Mouse (Mus musculus): ENCODE data around the gene 3110082J24Rik. TPM values are rescaled to one million over a fixed set of nuclear protein-coding genes. Genes with fewer than 3 reads are reported as not detected.

3110082J24Rik gene
- polyA plus RNA-seq, 1 experiment from 2014 or later = not detected

- DNase-seq (ENCODE audit: low spot score) (no peak), ATAC-seq (ENCODE audit: insufficient number of reproducible peaks, low FRiP score, low TSS enrichment, low read depth) (no peak)
- WGBS = 89% methylated on average over 5 of the region's 5 CpGs
- Histone ChIP-seq H3K9me3 (ENCODE audit: control insufficient read depth, low read length) (no peaks in the 10 kb centered on the region), H3K4me2 (ENCODE audit: low read depth, severe bottlenecking) (no peak overlapping the region), H3K27ac (replicated peaks; ENCODE audit: low read depth, low read length) (no peak overlapping the region), H3K4me3 (ENCODE audit: low read depth, low read length) (no peak overlapping the region), H3K4me1 (ENCODE audit: control insufficient read depth, insufficient read depth, low read length) (no peaks in the 10 kb centered on the region), H3K36me3 (ENCODE audit: control insufficient read depth, insufficient read depth, low read length) (no peaks in the 10 kb centered on the region), H3K9ac (ENCODE audit: low read length) (no peak overlapping the region), H3K27me3 (ENCODE audit: control insufficient read depth, insufficient read depth, low read length) (no peaks in the 10 kb centered on the region)
Observed at GRCm38 (mm10) chr5:30148133-30148920, 42.4 kb upstream of the 3110082J24Rik start.

DNA sequence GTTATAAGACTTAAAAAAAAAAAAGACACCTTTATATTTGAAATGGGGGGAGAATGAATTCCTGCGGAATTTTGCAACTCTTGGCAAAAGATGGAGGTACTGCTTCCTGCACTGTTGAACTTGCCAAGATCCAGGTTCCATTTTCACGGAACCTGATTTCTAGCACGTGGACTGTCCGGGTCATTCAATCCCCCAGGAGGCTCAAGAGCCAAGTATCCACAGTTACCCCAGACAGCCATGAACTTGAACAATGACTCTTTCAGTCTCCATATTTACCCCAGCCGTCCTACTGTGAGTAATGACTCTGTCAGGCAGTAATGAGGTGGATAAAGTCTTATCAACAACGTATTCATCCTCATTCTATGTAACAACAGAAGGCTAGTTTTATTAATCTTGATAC, 40.6 kb upstream of the 3110082J24Rik start:
- Histone ChIP-seq H3K9me3 (ENCODE audit: control insufficient read depth, low read length) (no peaks in the 10 kb centered on the region), H3K4me2 (ENCODE audit: low read depth, severe bottlenecking) (no peak overlapping the region), H3K36me3 (ENCODE audit: control insufficient read depth, insufficient read depth, low read length) (peaks cover 3% of the 10 kb centered on the region; the same call in 1 of the 2 replicates), H3K27me3 (ENCODE audit: control insufficient read depth, insufficient read depth, low read length) (no peaks in the 10 kb centered on the region), H3K4me1 (ENCODE audit: control insufficient read depth, insufficient read depth, low read length) (no peaks in the 10 kb centered on the region), H3K9ac (ENCODE audit: low read length) (no peak overlapping the region), H3K27ac (replicated peaks; ENCODE audit: low read depth, low read length) (no peak overlapping the region), H3K4me3 (ENCODE audit: low read depth, low read length) (no peak overlapping the region)
- no peak for DNase-seq (ENCODE audit: low spot score)
- no peak for ATAC-seq (ENCODE audit: insufficient number of reproducible peaks, low FRiP score, low TSS enrichment, low read depth)
- 94% methylated on average over 6 of the region's 6 CpGs for WGBS

DNA sequence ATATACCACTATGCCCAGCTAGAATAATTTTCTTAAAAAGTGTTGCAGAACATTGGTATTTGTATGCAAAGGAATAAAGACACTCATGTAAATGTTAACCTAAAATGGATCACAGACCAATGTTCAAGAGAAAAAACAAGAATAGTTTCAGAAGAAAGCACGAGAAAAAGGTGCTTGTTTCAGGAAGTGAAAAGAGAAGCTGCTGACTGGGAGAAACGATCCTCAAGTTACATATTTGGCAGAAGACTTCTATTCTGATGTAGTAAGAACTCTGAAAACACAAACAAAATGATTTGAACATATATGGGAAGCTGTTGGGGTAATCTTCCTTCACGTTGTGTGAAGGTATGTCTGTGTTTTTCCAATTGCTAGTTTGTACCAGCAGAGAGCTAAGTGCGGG, 32.3 kb upstream of the 3110082J24Rik start:
- Histone ChIP-seq H3K9me3 (ENCODE audit: control insufficient read depth, low read length) (no peaks in the 10 kb centered on the region), H3K4me3 (ENCODE audit: low read depth, low read length) (no peak overlapping the region), H3K36me3 (ENCODE audit: control insufficient read depth, insufficient read depth, low read length) (peaks cover 7% of the 10 kb centered on the region; the same call in 1 of the 2 replicates), H3K9ac (ENCODE audit: low read length) (no peak overlapping the region), H3K27me3 (ENCODE audit: control insufficient read depth, insufficient read depth, low read length) (no peaks in the 10 kb centered on the region), H3K4me1 (ENCODE audit: control insufficient read depth, insufficient read depth, low read length) (no peaks in the 10 kb centered on the region), H3K27ac (replicated peaks; ENCODE audit: low read depth, low read length) (no peak overlapping the region), H3K4me2 (ENCODE audit: low read depth, severe bottlenecking) (no peak overlapping the region)
- ATAC-seq (ENCODE audit: insufficient number of reproducible peaks, low FRiP score, low TSS enrichment, low read depth) (no peak), DNase-seq (ENCODE audit: low spot score) (no peak)
- WGBS = 88% methylated on average over 4 of the region's 4 CpGs

GRCm38 (mm10) chr5:30137271-30137670, 31.4 kb upstream of the 3110082J24Rik start:
- H3K4me1 ChIP-seq (ENCODE audit: control insufficient read depth, insufficient read depth, low read length) = no peaks in the 10 kb centered on the region
- no peak overlapping the region for H3K9ac ChIP-seq (ENCODE audit: low read length)
- no peaks in the 10 kb centered on the region for H3K27me3 ChIP-seq (ENCODE audit: control insufficient read depth, insufficient read depth, low read length)
- ATAC-seq (ENCODE audit: insufficient number of reproducible peaks, low FRiP score, low TSS enrichment, low read depth) (no peak), DNase-seq (ENCODE audit: low spot score) (no peak)
- WGBS = 91% methylated on average over 9 of the region's 9 CpGs
- no peak overlapping the region for H3K4me3 ChIP-seq (ENCODE audit: low read depth, low read length)
- H3K36me3 ChIP-seq (ENCODE audit: control insufficient read depth, insufficient read depth, low read length) = peaks cover 6% of the 10 kb centered on the region; the same call in 1 of the 2 replicates
- no peaks in the 10 kb centered on the region for H3K9me3 ChIP-seq (ENCODE audit: control insufficient read depth, low read length)
- no peak overlapping the region for H3K27ac ChIP-seq (replicated peaks; ENCODE audit: low read depth, low read length)
- no peak overlapping the region for H3K4me2 ChIP-seq (ENCODE audit: low read depth, severe bottlenecking)

- peaks cover 4% of the 10 kb centered on the region; the same call in 1 of the 2 replicates for H3K36me3 ChIP-seq (ENCODE audit: control insufficient read depth, insufficient read depth, low read length)
- no peak overlapping the region for H3K9ac ChIP-seq (ENCODE audit: low read length)
- no peak overlapping the region for H3K27ac ChIP-seq (replicated peaks; ENCODE audit: low read depth, low read length)
- ATAC-seq (ENCODE audit: insufficient number of reproducible peaks, low FRiP score, low TSS enrichment, low read depth) = no peak
- no peaks in the 10 kb centered on the region for H3K4me1 ChIP-seq (ENCODE audit: control insufficient read depth, insufficient read depth, low read length)
- no peak for DNase-seq (ENCODE audit: low spot score)
- H3K4me3 ChIP-seq (ENCODE audit: low read depth, low read length) = no peak overlapping the region
- H3K4me2 ChIP-seq (ENCODE audit: low read depth, severe bottlenecking) = no peak overlapping the region
- WGBS = 91% methylated on average over 11 of the region's 11 CpGs
- H3K27me3 ChIP-seq (ENCODE audit: control insufficient read depth, insufficient read depth, low read length) = no peaks in the 10 kb centered on the region
- no peaks in the 10 kb centered on the region for H3K9me3 ChIP-seq (ENCODE audit: control insufficient read depth, low read length)
Observed at GRCm38 (mm10) chr5:30135711-30136231, 29.9 kb upstream of the 3110082J24Rik start.

DNA sequence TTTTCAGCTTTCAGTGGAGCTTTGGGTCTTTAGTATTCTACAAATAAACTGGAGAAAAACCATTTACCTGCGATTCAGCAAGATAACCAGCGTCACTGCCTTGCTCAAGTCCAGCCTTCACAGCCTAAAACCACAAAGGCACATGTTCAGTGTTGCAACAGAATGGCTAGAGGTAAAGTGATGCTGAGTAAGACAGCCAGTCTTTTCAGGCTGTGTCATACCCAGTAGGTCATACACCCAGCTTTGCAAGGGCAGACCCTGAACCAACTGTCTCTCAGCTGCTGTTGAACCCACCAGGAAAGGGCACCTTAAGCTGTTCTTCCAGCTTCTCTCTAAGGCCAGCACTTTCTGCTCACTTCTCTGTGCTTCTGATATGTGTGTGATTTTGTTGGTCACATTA, 26.3 kb upstream of the 3110082J24Rik start:
- ATAC-seq (ENCODE audit: insufficient number of reproducible peaks, low FRiP score, low TSS enrichment, low read depth) (no peak), DNase-seq (ENCODE audit: low spot score) (no peak)
- peaks cover 6% of the 10 kb centered on the region for H3K36me3 ChIP-seq (ENCODE audit: control insufficient read depth, insufficient read depth, low read length)
- no peak overlapping the region for H3K9ac ChIP-seq (ENCODE audit: low read length)
- H3K27me3 ChIP-seq (ENCODE audit: control insufficient read depth, insufficient read depth, low read length) = no peaks in the 10 kb centered on the region
- H3K27ac ChIP-seq (replicated peaks; ENCODE audit: low read depth, low read length) = no peak overlapping the region
- WGBS = 95% methylated on average over 2 of the region's 2 CpGs
- no peaks in the 10 kb centered on the region for H3K4me1 ChIP-seq (ENCODE audit: control insufficient read depth, insufficient read depth, low read length)
- no peak overlapping the region for H3K4me3 ChIP-seq (ENCODE audit: low read depth, low read length)
- H3K9me3 ChIP-seq (ENCODE audit: control insufficient read depth, low read length) = no peaks in the 10 kb centered on the region
- no peak overlapping the region for H3K4me2 ChIP-seq (ENCODE audit: low read depth, severe bottlenecking)

GRCm38 (mm10) chr5:30131246-30131645, 25.4 kb upstream of the 3110082J24Rik start:
- H3K4me1 ChIP-seq (ENCODE audit: control insufficient read depth, insufficient read depth, low read length) = no peaks in the 10 kb centered on the region
- no peak for DNase-seq (ENCODE audit: low spot score)
- H3K9me3 ChIP-seq (ENCODE audit: control insufficient read depth, low read length) = no peaks in the 10 kb centered on the region
- WGBS = 94% methylated on average over 4 of the region's 4 CpGs
- no peak for ATAC-seq (ENCODE audit: insufficient number of reproducible peaks, low FRiP score, low TSS enrichment, low read depth)
- H3K27ac ChIP-seq (replicated peaks; ENCODE audit: low read depth, low read length) = no peak overlapping the region
- H3K4me3 ChIP-seq (ENCODE audit: low read depth, low read length) = no peak overlapping the region
- no peaks in the 10 kb centered on the region for H3K27me3 ChIP-seq (ENCODE audit: control insufficient read depth, insufficient read depth, low read length)
- no peak overlapping the region for H3K4me2 ChIP-seq (ENCODE audit: low read depth, severe bottlenecking)
- H3K36me3 ChIP-seq (ENCODE audit: control insufficient read depth, insufficient read depth, low read length) = peaks cover 6% of the 10 kb centered on the region
- H3K9ac ChIP-seq (ENCODE audit: low read length) = no peak overlapping the region

DNA sequence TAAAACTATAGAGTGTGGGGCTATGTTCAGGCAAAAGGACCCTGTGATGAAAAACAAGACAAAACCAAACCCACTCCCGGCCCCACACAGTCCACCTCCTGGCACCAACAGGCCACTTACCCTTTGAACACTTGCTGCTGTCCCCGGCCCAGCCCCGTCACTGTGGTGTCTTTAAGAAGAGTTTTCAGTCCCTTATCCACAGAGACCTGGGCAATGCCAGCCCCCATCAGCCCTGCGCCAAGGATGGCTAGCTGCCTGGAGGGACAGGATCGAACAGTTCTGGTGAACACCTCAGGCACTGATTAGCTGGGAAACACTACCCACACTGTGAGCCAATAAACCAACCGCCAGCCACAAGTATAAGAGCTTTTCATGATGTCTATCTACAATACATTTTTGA, 22.8 kb upstream of the 3110082J24Rik start:
- ATAC-seq (ENCODE audit: insufficient number of reproducible peaks, low FRiP score, low TSS enrichment, low read depth) (no peak), DNase-seq (ENCODE audit: low spot score) (no peak)

More for the DNA sequence above, 22.8 kb upstream of the 3110082J24Rik start:
- Histone ChIP-seq H3K4me2 (ENCODE audit: low read depth, severe bottlenecking) (no peak overlapping the region), H3K36me3 (ENCODE audit: control insufficient read depth, insufficient read depth, low read length) (peaks cover 4% of the 10 kb centered on the region; the same call in 1 of the 2 replicates), H3K27me3 (ENCODE audit: control insufficient read depth, insufficient read depth, low read length) (no peaks in the 10 kb centered on the region), H3K4me3 (ENCODE audit: low read depth, low read length) (no peak overlapping the region), H3K9ac (ENCODE audit: low read length) (no peak overlapping the region), H3K4me1 (ENCODE audit: control insufficient read depth, insufficient read depth, low read length) (no peaks in the 10 kb centered on the region), H3K27ac (replicated peaks; ENCODE audit: low read depth, low read length) (no peak overlapping the region), H3K9me3 (ENCODE audit: control insufficient read depth, low read length) (no peaks in the 10 kb centered on the region)
- WGBS = 94% methylated on average over 6 of the region's 6 CpGs
